Mouse (Mus musculus) embryo, embryonic 10 days (tissue): ENCODE results near the gene D630036H23Rik.
"Not testable (repeated sequence)": the region's sequence is repeated elsewhere in the genome, so short reads cannot be mapped to it uniquely, and the experiment has no call there.

Experiments
- DNase-seq: peaks from one replicate; pipeline ENCODE4 v3.0.0-alpha.2; 2015; ENCODE audit warnings: low spot score

The D630036H23Rik gene

GRCm38 (mm10) chr12:36381441-36382340, at the start of gene D630036H23Rik, which contains the start of gene Ispd:
D630036H23Rik (minus strand) TSS chr12:36382181.
Ispd (plus strand) TSS chr12:36381450.
- peak; percentile 88 for DNase-seq

- DNase-seq = peak; percentile 42
Measured at GRCm38 (mm10) chr12:36426163-36427045, 44.4 kb upstream of the D630036H23Rik start.

GRCm38 (mm10) chr12:36425258-36425657, 43.3 kb upstream of the D630036H23Rik start:
- DNase-seq = peak; percentile 12

GRCm38 (mm10) chr12:36423677-36424076, 41.7 kb upstream of the D630036H23Rik start:
- DNase-seq = peak; percentile 18

GRCm38 (mm10) chr12:36395115-36395514, 13.1 kb upstream of the D630036H23Rik start:
- no peak for DNase-seq

GRCm38 (mm10) chr12:36386991-36387390, 5.0 kb upstream of the D630036H23Rik start:
- no peak for DNase-seq

- DNase-seq = no peak
Measured at GRCm38 (mm10) chr12:36385386-36385785, 3.4 kb upstream of the D630036H23Rik start.

- peak; percentile 47 for DNase-seq
Measured at GRCm38 (mm10) chr12:36380806-36381205, 1.2 kb downstream of the D630036H23Rik start.

GRCm38 (mm10) chr12:36380254-36380653, 1.7 kb downstream of the D630036H23Rik start:
- DNase-seq = peak; percentile 69

- not testable (repeated sequence) for DNase-seq
Measured at GRCm38 (mm10) chr12:36376391-36376790, 5.6 kb downstream of the D630036H23Rik start.

- peak; percentile 6 for DNase-seq
Measured at GRCm38 (mm10) chr12:36373237-36373998, 8.6 kb downstream of the D630036H23Rik start.

GRCm38 (mm10) chr12:36364013-36364412, 18.0 kb downstream of the D630036H23Rik start:
- DNase-seq = no peak

GRCm38 (mm10) chr12:36360693-36361092, 21.3 kb downstream of the D630036H23Rik start:
- DNase-seq = no peak

- no peak for DNase-seq
Measured at GRCm38 (mm10) chr12:36360064-36360463, 21.9 kb downstream of the D630036H23Rik start.

- peak; percentile 15 for DNase-seq
Measured at GRCm38 (mm10) chr12:36344131-36344530, 37.9 kb downstream of the D630036H23Rik start.

- no peak for DNase-seq
Measured at GRCm38 (mm10) chr12:36333837-36334281, 48.1 kb downstream of the D630036H23Rik start.

- DNase-seq = no peak
Measured at GRCm38 (mm10) chr12:36332676-36333075, 49.3 kb downstream of the D630036H23Rik start.
